Mouse (Mus musculus): ENCODE results near the gene Hsd3b2. TPM values are rescaled to one million over a fixed set of nuclear protein-coding genes. Genes with fewer than 3 reads are reported as not detected.
"Not testable (repeated sequence)": the region's sequence is repeated elsewhere in the genome, so short reads cannot be mapped to it uniquely, and the experiment has no call there.

The Hsd3b2 gene
- polyA plus RNA-seq (2015; fragmentation: Nextera tagmentation; extraction: Ambion mirVana) = 1.4 and 1.5 TPM in 2 replicates

- no peak for ATAC-seq
- H3K4me1 ChIP-seq (replicated peaks; ENCODE audit: control insufficient read depth, insufficient read depth, low read length) = no peaks in the 10 kb centered on the region
- H3K27ac ChIP-seq (ENCODE audit: low read depth, low read length) = no peak within 1 kb of the TSS
- no peak within 1 kb of the TSS for H3K4me2 ChIP-seq (replicated peaks; ENCODE audit: low read depth)
- no peak within 1 kb of the TSS for H3K9ac ChIP-seq (ENCODE audit: low read depth, low read length)
- no peak for TF ChIP-seq CTCF (IDR thresholded peaks at IDR 0.05; ENCODE audit: low read depth)
- no peaks in the 10 kb centered on the region for H3K27me3 ChIP-seq (replicated peaks; ENCODE audit: control insufficient read depth, insufficient read depth, low read length)
- H3K36me3 ChIP-seq (ENCODE audit: control insufficient read depth, insufficient read depth) = no peaks in the 10 kb centered on the region
- 85% methylated on average over 1 of the region's 1 CpGs for WGBS
- H3K4me3 ChIP-seq (ENCODE audit: low read depth, low read length) = no peak within 1 kb of the TSS
- H3K9me3 ChIP-seq (ENCODE audit: control insufficient read depth) = no peaks in the 10 kb centered on the region
Measured at GRCm38 (mm10) chr3:98724376-98724775, at the start of gene Hsd3b2. TSS of gene Hsd3b2 (minus strand) at chr3:98724543.

DNA sequence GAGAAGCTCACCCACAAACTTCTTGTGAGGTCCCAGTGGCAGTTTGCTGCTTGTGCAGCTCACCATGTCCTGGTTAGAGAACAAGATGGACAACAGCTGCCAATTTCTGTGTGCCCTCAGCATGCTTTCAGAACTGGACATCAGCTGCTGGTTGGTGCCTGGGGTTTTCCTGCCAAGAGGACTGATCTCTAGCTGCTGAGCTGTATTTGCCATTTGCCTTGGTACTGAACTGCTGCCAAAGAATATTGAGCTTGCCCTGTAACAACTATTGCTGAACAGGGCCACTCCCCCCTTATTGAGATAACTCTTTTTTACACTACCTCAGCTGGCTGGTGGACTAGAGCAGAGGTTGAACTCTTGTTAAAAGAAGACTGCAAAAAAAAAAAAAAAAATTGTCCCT lies 39.8 kb upstream of the Hsd3b2 start:
- no peaks in the 10 kb centered on the region for H3K36me3 ChIP-seq (ENCODE audit: control insufficient read depth, insufficient read depth)
- no peak for TF ChIP-seq CTCF (IDR thresholded peaks at IDR 0.05; ENCODE audit: low read depth)
- ATAC-seq = no peak
- 0 out of 2 replicates have a peak, but pooled peaks cover 3% of the 10 kb centered on the region for H3K4me1 ChIP-seq (replicated peaks; ENCODE audit: control insufficient read depth, insufficient read depth, low read length)
- H3K27me3 ChIP-seq (replicated peaks; ENCODE audit: control insufficient read depth, insufficient read depth, low read length) = no peaks in the 10 kb centered on the region
- no peaks in the 10 kb centered on the region for H3K9me3 ChIP-seq (ENCODE audit: control insufficient read depth)
- no peak overlapping the region for H3K27ac ChIP-seq (ENCODE audit: low read depth, low read length)
- no peak overlapping the region for H3K9ac ChIP-seq (ENCODE audit: low read depth, low read length)
- H3K4me2 ChIP-seq (replicated peaks; ENCODE audit: low read depth) = no peak overlapping the region
- no peak overlapping the region for H3K4me3 ChIP-seq (ENCODE audit: low read depth, low read length)

GRCm38 (mm10) chr3:98756836-98757235 lies 32.5 kb upstream of the Hsd3b2 start:
- H3K36me3 ChIP-seq (ENCODE audit: control insufficient read depth, insufficient read depth) = 0 out of 2 replicates have a peak, but pooled peaks cover under 1% of the 10 kb centered on the region
- WGBS = 59% methylated on average over 3 of the region's 3 CpGs
- no peak overlapping the region for H3K27ac ChIP-seq (ENCODE audit: low read depth, low read length)
- H3K4me1 ChIP-seq (replicated peaks; ENCODE audit: control insufficient read depth, insufficient read depth, low read length) = 0 out of 2 replicates have a peak, but pooled peaks cover 3% of the 10 kb centered on the region
- no peak for TF ChIP-seq CTCF (IDR thresholded peaks at IDR 0.05; ENCODE audit: low read depth)
- H3K4me3 ChIP-seq (ENCODE audit: low read depth, low read length) = no peak overlapping the region
- no peaks in the 10 kb centered on the region for H3K9me3 ChIP-seq (ENCODE audit: control insufficient read depth)
- no peak overlapping the region for H3K4me2 ChIP-seq (replicated peaks; ENCODE audit: low read depth)
- ATAC-seq = no peak
- no peaks in the 10 kb centered on the region for H3K27me3 ChIP-seq (replicated peaks; ENCODE audit: control insufficient read depth, insufficient read depth, low read length)
- no peak overlapping the region for H3K9ac ChIP-seq (ENCODE audit: low read depth, low read length)

DNA sequence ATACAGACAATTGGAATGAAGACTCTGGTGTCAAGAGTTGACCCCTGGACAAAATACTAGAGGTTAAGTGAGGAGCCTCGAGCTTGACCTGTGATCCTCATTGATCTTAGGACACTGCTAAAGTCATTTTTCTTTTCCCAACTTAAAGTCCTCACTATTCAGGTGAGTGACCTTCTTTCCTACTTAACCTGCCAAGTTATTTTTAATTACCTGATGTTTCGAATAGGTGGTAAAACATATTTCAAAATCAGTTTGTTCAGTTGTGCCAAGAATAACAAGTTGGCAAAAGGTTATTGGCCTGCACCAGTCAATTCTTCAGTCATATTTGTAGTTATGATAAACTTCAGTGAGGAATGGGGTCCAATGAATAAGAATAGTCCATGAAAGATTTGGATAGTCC lies 27.8 kb upstream of the Hsd3b2 start:
- H3K27ac ChIP-seq (ENCODE audit: low read depth, low read length) = no peak overlapping the region
- no peak for ATAC-seq
- H3K36me3 ChIP-seq (ENCODE audit: control insufficient read depth, insufficient read depth) = peaks cover 13% of the 10 kb centered on the region; the same call in 1 of the 2 replicates
- 69% methylated on average over 2 of the region's 2 CpGs for WGBS
- H3K4me1 ChIP-seq (replicated peaks; ENCODE audit: control insufficient read depth, insufficient read depth, low read length) = no peaks in the 10 kb centered on the region
- H3K9ac ChIP-seq (ENCODE audit: low read depth, low read length) = no peak overlapping the region
- no peak overlapping the region for H3K4me3 ChIP-seq (ENCODE audit: low read depth, low read length)
- H3K27me3 ChIP-seq (replicated peaks; ENCODE audit: control insufficient read depth, insufficient read depth, low read length) = no peaks in the 10 kb centered on the region
- H3K9me3 ChIP-seq (ENCODE audit: control insufficient read depth) = no peaks in the 10 kb centered on the region
- TF ChIP-seq CTCF (IDR thresholded peaks at IDR 0.05; ENCODE audit: low read depth) = no peak
- no peak overlapping the region for H3K4me2 ChIP-seq (replicated peaks; ENCODE audit: low read depth)

GRCm38 (mm10) chr3:98741043-98741442 lies 16.7 kb upstream of the Hsd3b2 start:
- not testable (repeated sequence) for H3K27me3 ChIP-seq (replicated peaks; ENCODE audit: control insufficient read depth, insufficient read depth, low read length); H3K4me3 ChIP-seq (ENCODE audit: low read depth, low read length); H3K4me2 ChIP-seq (replicated peaks; ENCODE audit: low read depth); H3K9ac ChIP-seq (ENCODE audit: low read depth, low read length); H3K4me1 ChIP-seq (replicated peaks; ENCODE audit: control insufficient read depth, insufficient read depth, low read length); ATAC-seq; H3K9me3 ChIP-seq (ENCODE audit: control insufficient read depth); H3K36me3 ChIP-seq (ENCODE audit: control insufficient read depth, insufficient read depth); H3K27ac ChIP-seq (ENCODE audit: low read depth, low read length)
- peak; percentile 37 for TF ChIP-seq CTCF (IDR thresholded peaks at IDR 0.05; ENCODE audit: low read depth)
- 64% methylated on average over 1 of the region's 1 CpGs for WGBS

DNA sequence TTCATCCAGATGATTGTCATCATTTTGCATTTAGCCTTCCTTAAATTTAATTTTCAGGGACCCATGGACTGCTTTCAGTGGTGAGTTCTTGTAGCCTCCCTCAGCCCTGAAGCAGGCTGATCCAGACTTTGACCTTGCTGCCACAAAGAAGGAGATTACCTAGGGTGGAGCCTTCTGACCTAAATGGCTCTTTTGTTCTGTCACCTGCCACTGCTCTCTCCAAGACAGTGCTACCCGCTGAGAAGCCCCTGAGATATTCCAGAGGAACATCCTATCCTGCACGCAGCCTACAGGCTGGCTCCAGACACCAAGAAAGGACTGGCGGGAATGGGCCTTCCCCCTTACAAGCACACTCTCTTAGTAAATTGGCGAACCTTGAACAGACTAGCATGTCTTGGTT lies 10.0 kb upstream of the Hsd3b2 start:
- 45% methylated on average over 4 of the region's 4 CpGs for WGBS
- Histone ChIP-seq H3K4me2 (replicated peaks; ENCODE audit: low read depth) (peak overlapping the region; percentile 40), H3K4me3 (ENCODE audit: low read depth, low read length) (no peak overlapping the region), H3K4me1 (replicated peaks; ENCODE audit: control insufficient read depth, insufficient read depth, low read length) (no peaks in the 10 kb centered on the region), H3K9ac (ENCODE audit: low read depth, low read length) (no peak overlapping the region), H3K9me3 (ENCODE audit: control insufficient read depth) (no peaks in the 10 kb centered on the region), H3K27ac (ENCODE audit: low read depth, low read length) (no peak overlapping the region), H3K27me3 (replicated peaks; ENCODE audit: control insufficient read depth, insufficient read depth, low read length) (no peaks in the 10 kb centered on the region), H3K36me3 (ENCODE audit: control insufficient read depth, insufficient read depth) (no peaks in the 10 kb centered on the region)
- TF ChIP-seq CTCF (IDR thresholded peaks at IDR 0.05; ENCODE audit: low read depth) = no peak
- peak; percentile 61 for ATAC-seq

DNA sequence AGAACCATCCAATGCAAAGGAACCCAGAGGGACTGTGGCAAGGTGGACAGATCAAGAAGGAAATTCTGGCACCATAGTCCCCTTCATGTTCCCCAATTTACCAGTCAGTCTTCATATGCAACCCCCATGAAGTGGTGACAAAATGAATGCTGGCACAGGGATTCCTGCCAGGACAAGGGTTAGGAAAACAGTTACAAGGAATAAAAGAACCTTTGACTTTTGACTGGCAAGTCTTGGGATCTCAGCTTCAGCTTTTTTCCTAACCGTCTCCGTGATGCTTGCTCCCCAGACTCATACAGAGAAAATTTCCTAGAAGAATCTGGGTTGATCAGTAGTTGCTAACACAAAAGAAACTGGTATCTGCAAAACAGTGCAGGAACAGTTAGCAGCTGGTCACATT lies 9.4 kb upstream of the Hsd3b2 start:
- 64% methylated on average over 2 of the region's 2 CpGs for WGBS
- no peaks in the 10 kb centered on the region for H3K27me3 ChIP-seq (replicated peaks; ENCODE audit: control insufficient read depth, insufficient read depth, low read length)
- H3K4me3 ChIP-seq (ENCODE audit: low read depth, low read length) = no peak overlapping the region
- no peak overlapping the region for H3K27ac ChIP-seq (ENCODE audit: low read depth, low read length)
- TF ChIP-seq CTCF (IDR thresholded peaks at IDR 0.05; ENCODE audit: low read depth) = no peak
- peak overlapping the region; percentile 40 for H3K4me2 ChIP-seq (replicated peaks; ENCODE audit: low read depth)
- no peaks in the 10 kb centered on the region for H3K4me1 ChIP-seq (replicated peaks; ENCODE audit: control insufficient read depth, insufficient read depth, low read length)
- H3K9ac ChIP-seq (ENCODE audit: low read depth, low read length) = no peak overlapping the region
- H3K36me3 ChIP-seq (ENCODE audit: control insufficient read depth, insufficient read depth) = no peaks in the 10 kb centered on the region
- no peaks in the 10 kb centered on the region for H3K9me3 ChIP-seq (ENCODE audit: control insufficient read depth)
- no peak for ATAC-seq
